Mouse (Mus musculus) thymus, postnatal 14 days (tissue): ENCODE data around the gene Gm20917.
"Not testable (repeated sequence)": the region's sequence is repeated elsewhere in the genome, so short reads cannot be mapped to it uniquely, and the experiment has no call there.

Source experiments
- DNase-seq: peaks from one replicate; pipeline ENCODE4 v3.0.0; 2021

The Gm20917 gene

DNA sequence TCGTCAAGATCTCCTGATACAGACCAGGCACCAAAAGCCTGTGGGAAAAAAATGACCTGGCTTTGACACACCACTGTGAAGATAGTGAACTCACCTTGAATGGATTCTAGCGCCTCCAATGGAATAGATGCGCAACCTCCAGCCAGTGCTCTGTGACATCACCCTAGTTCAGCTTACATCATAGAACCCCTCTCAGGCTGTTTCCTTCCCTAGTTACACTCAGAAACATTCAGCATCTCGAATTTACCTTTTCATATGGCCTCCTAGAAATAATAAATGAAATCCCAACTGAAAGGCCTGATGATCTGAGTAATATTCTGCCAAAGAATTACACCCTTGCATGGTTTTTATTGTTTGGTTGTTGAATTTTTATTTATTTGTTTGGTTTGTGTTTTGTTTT is at the start of gene Gm20917:
Gene Gm20917, minus strand, starts transcription at position 101 of the 400 bp plus-strand sequence.
- not testable (repeated sequence) for DNase-seq
